Mouse (Mus musculus) embryo, embryonic 10.5 days (tissue): ENCODE data around the gene Slit1.

Experiments used
- DNase-seq: peaks from one replicate; pipeline ENCODE4 v3.0.0-alpha.2; 2015; ENCODE audit warnings: low spot score

Gene Slit1

GRCm38 (mm10) chr19:41655970-41656369 lies 87.5 kb downstream of the Slit1 start:
- DNase-seq: peak; percentile 92

GRCm38 (mm10) chr19:41655089-41655783 lies 88.2 kb downstream of the Slit1 start:
- DNase-seq: no peak

GRCm38 (mm10) chr19:41651967-41652366 lies 91.5 kb downstream of the Slit1 start:
- peak; percentile 49 for DNase-seq

GRCm38 (mm10) chr19:41649394-41649793 lies 94.1 kb downstream of the Slit1 start:
- DNase-seq: no peak

GRCm38 (mm10) chr19:41646947-41647631 lies 96.4 kb downstream of the Slit1 start:
- DNase-seq: peak; percentile 86

- no peak for DNase-seq
Observed at GRCm38 (mm10) chr19:41643010-41643409, 100.5 kb downstream of the Slit1 start.

GRCm38 (mm10) chr19:41634999-41635398 lies 108.5 kb downstream of the Slit1 start:
- DNase-seq: no peak

- DNase-seq: no peak
Observed at GRCm38 (mm10) chr19:41634099-41634498, 109.4 kb downstream of the Slit1 start.

GRCm38 (mm10) chr19:41629532-41629931 lies 113.9 kb downstream of the Slit1 start:
- peak; percentile 86 for DNase-seq

- DNase-seq: no peak
Observed at GRCm38 (mm10) chr19:41628970-41629369, 114.5 kb downstream of the Slit1 start.

GRCm38 (mm10) chr19:41620366-41621092 lies 122.9 kb downstream of the Slit1 start:
- DNase-seq: no peak

- DNase-seq: no peak
Observed at GRCm38 (mm10) chr19:41618771-41619385, 124.6 kb downstream of the Slit1 start.

GRCm38 (mm10) chr19:41618153-41618657 lies 125.3 kb downstream of the Slit1 start:
- DNase-seq: peak; percentile 35

GRCm38 (mm10) chr19:41617102-41617501 lies 126.4 kb downstream of the Slit1 start:
- no peak for DNase-seq

- DNase-seq: no peak
Observed at GRCm38 (mm10) chr19:41616274-41616673, 127.2 kb downstream of the Slit1 start.

GRCm38 (mm10) chr19:41615606-41616224 lies 127.8 kb downstream of the Slit1 start:
- peak; percentile 81 for DNase-seq

GRCm38 (mm10) chr19:41613325-41614087 lies 130.0 kb downstream of the Slit1 start:
- DNase-seq: peak; percentile 77

- no peak for DNase-seq
Observed at GRCm38 (mm10) chr19:41611683-41612082, 131.8 kb downstream of the Slit1 start.

GRCm38 (mm10) chr19:41606208-41606987 lies 137.1 kb downstream of the Slit1 start:
- DNase-seq: no peak

- DNase-seq: no peak
Observed at GRCm38 (mm10) chr19:41600647-41601046, 142.8 kb downstream of the Slit1 start.
